Mouse (Mus musculus) heart, adult 2 months (tissue): Measurements from ENCODE around the gene Recql.

Source experiments
- CTCF ChIP-seq: fragments of 200-600 bp; IDR thresholded peaks from 2 replicates; pipeline ENCODE4 v1.8.1; 2022; ENCODE audit warnings: antibody characterized with exemption, mild to moderate bottlenecking, moderate library complexity
- EP300 ChIP-seq: fragments of 200-500 bp; IDR thresholded peaks from 2 replicates; pipeline ENCODE4 v1.6.1; 2011; ENCODE audit warnings: low read depth, low read length, control low read depth; ENCODE audit not compliant: insufficient read depth
- POLR2A ChIP-seq: fragments of 200-500 bp; IDR thresholded peaks from 2 replicates; pipeline ENCODE4 v1.6.1; 2011; ENCODE audit warnings: mild to moderate bottlenecking, low read depth, low read length, control low read depth; ENCODE audit not compliant: insufficient read depth

- TF ChIP-seq CTCF (no peak), EP300 (no peak), POLR2A (no peak)
Observed at GRCm38 (mm10) chr6:142411140-142411539, 24.3 kb upstream of the Recql start.
